Mouse (Mus musculus) limb, embryonic 11.5 days (tissue): ENCODE measurements around the gene Styx. TPM values are rescaled to one million over a fixed set of nuclear protein-coding genes. Genes with fewer than 3 reads are reported as not detected.

ENCODE experiments used
- ATAC-seq: fragments of 200-750 bp; cut with Nextera tagmentation; 2 replicates; pipeline ENCODE4 v1.8.0; 2017; ENCODE audit warnings: low read depth; ENCODE audit not compliant: insufficient number of reproducible peaks, low FRiP score, low TSS enrichment
- DNase-seq: peaks from one replicate; pipeline ENCODE4 v3.0.0-alpha.2; 2015; ENCODE audit warnings: low spot score
- H3K27ac ChIP-seq: fragments of 300-500 bp; sonication (generic); replicated peaks from 2 replicates; pipeline ENCODE4 v1.5.1; 2014; ENCODE audit warnings: low read depth, mild to moderate bottlenecking, low read length
- H3K27me3 ChIP-seq: fragments of 300-500 bp; sonication (generic); 2 replicates; pipeline ENCODE4 v1.6.1; 2014; ENCODE audit warnings: mild to moderate bottlenecking, low read length, mixed read lengths; ENCODE audit not compliant: control insufficient read depth, insufficient read depth
- H3K36me3 ChIP-seq: fragments of 300-500 bp; sonication (generic); 2 replicates; pipeline ENCODE4 v1.6.1; 2014; ENCODE audit warnings: mild to moderate bottlenecking, low read length, moderate library complexity, mixed read lengths; ENCODE audit not compliant: control insufficient read depth, insufficient read depth
- H3K4me1 ChIP-seq: fragments of 300-500 bp; sonication (generic); 2 replicates; pipeline ENCODE4 v1.6.1; 2014; ENCODE audit warnings: low read length, mixed read lengths; ENCODE audit not compliant: control insufficient read depth, insufficient read depth
- H3K4me2 ChIP-seq: fragments of 300-500 bp; sonication (generic); 2 replicates; pipeline ENCODE4 v1.6.1; 2014; ENCODE audit warnings: low read depth, mild to moderate bottlenecking, moderate library complexity; ENCODE audit not compliant: severe bottlenecking
- H3K4me3 ChIP-seq: fragments of 300-500 bp; sonication (generic); 2 replicates; pipeline ENCODE4 v1.5.1; 2014; ENCODE audit warnings: low read depth, low read length
- H3K9ac ChIP-seq: fragments of 300-500 bp; sonication (generic); 2 replicates; pipeline ENCODE4 v1.6.1; 2014; ENCODE audit warnings: mild to moderate bottlenecking, low read length
- H3K9me3 ChIP-seq: fragments of 300-500 bp; sonication (generic); 2 replicates; pipeline ENCODE4 v1.6.1; 2016; ENCODE audit warnings: low read length; ENCODE audit not compliant: control insufficient read depth
- WGBS: fragments of 180-500 bp; shearing (Covaris S2); extraction: QIAGEN DNeasy Blood & Tissue Kit; methylation state at CpG from one replicate; pipeline ENCODE4 v1.1.7; 2014; 5-methylcytosine and 5-hydroxymethylcytosine counted together
- polyA plus RNA-seq: library from polyadenylated mRNA; unstranded; fragments of >200 nt; fragmentation: Nextera tagmentation; extraction: Ambion mirVana; gene quantifications from 2 replicates; pipeline ENCODE4 v1.2.1, GENCODE M21; 2014

Gene Styx
- polyA plus RNA-seq, 1 experiment from 2014 or later: 45.3 TPM

GRCm38 (mm10) chr14:45438250-45438930, 87.5 kb downstream of the Styx start:
- Histone ChIP-seq H3K9me3 (no peaks in the 10 kb centered on the region), H3K36me3 (no peaks in the 10 kb centered on the region), H3K4me1 (peaks cover 26% of the 10 kb centered on the region), H3K4me2 (peak overlapping the region; percentile 13; the same call in 1 of the 2 replicates), H3K27ac (peak overlapping the region; percentile 80), H3K4me3 (no peak overlapping the region), H3K27me3 (no peaks in the 10 kb centered on the region), H3K9ac (no peak overlapping the region)
- ATAC-seq (peak; percentile 73; the same call in 1 of the 2 replicates), DNase-seq (peak; percentile 71)
- 14% methylated on average over 19 of the region's 19 CpGs for WGBS

DNA sequence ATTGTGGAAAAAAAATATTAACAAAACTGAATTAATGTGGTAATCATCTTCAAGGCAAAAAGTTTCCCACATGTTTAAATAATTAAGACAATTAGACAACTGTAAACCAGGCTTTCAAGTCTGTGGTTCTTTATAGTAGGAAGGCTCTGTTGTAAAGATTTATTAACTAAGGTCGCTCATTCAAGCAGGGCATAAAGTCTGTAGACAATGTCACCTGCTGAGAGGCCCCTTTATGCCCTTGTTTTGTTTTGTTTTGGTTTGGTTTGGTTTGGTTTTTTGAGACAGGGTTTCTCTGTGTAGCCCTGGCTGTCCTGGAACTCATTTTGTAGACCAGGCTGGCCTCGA, 88.0 kb downstream of the Styx start:
- DNase-seq (no peak), ATAC-seq (no peak)
- Histone ChIP-seq H3K36me3 (no peaks in the 10 kb centered on the region), H3K27ac (no peak overlapping the region), H3K9me3 (no peaks in the 10 kb centered on the region), H3K4me2 (no peak overlapping the region), H3K9ac (no peak overlapping the region), H3K27me3 (no peaks in the 10 kb centered on the region), H3K4me1 (peaks cover 27% of the 10 kb centered on the region), H3K4me3 (no peak overlapping the region)
- WGBS: 15% methylated on average over 2 of the region's 2 CpGs

- 54% methylated on average over 9 of the region's 9 CpGs for WGBS
- Histone ChIP-seq H3K4me3 (no peak overlapping the region), H3K9ac (no peak overlapping the region), H3K27me3 (no peaks in the 10 kb centered on the region), H3K9me3 (no peaks in the 10 kb centered on the region), H3K36me3 (no peaks in the 10 kb centered on the region), H3K4me2 (no peak overlapping the region), H3K4me1 (peaks cover 27% of the 10 kb centered on the region), H3K27ac (peak overlapping the region; percentile 62; the same call in 1 of the 2 replicates)
- ATAC-seq: no peak
- DNase-seq: no peak
Measured at GRCm38 (mm10) chr14:45439387-45439786, 88.5 kb downstream of the Styx start.

GRCm38 (mm10) chr14:45441291-45441690, 90.4 kb downstream of the Styx start:
- WGBS: 70% methylated on average over 6 of the region's 6 CpGs
- peaks cover 32% of the 10 kb centered on the region for H3K4me1 ChIP-seq
- 0 out of 2 replicates have a peak overlapping the region, but pooled peaks have one; percentile 30 for H3K27ac ChIP-seq

DNA sequence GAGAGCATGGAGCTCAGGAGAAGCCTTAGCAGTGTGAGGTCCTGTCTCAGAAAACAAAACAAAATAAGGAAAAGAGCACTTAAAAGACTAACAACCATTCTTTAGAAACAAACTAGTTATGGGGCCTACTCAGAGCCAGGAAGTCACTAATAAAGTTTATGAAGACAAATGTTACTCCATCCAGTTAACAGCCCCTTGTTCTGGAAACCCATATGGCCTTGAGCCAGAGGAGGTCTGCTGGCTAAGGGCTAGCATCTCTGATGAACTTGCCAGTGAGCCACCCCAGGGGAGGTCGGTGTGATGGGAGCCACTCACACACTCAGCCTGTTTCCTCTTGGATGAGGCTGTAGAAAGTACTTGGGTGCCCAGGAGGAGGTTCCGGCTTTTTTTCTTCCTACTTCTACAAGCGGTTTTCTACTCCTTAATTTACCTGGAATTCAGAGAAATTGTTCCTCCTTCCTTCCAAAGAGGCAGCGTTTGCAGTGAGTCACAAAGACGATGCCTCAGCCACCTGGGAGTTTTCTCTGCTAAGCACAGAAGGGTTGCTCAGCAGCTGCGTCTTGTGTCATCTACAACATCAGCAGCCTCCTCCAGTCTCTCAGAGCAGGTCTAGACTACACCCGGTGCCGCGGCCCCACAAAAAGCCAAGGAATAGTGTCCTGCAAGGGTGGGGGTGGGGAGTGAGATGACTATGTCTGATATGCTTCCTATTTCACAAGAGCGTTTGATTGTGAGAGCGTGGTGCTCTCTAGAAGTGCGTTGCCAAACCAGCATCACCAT, 92.1 kb downstream of the Styx start:
- DNase-seq (no peak), ATAC-seq (peak; percentile 69; the same call in 1 of the 2 replicates)
- Histone ChIP-seq H3K9me3 (no peaks in the 10 kb centered on the region), H3K9ac (no peak overlapping the region), H3K27ac (peak overlapping the region; percentile 60), H3K36me3 (no peaks in the 10 kb centered on the region), H3K4me3 (no peak overlapping the region), H3K27me3 (no peaks in the 10 kb centered on the region), H3K4me2 (no peak overlapping the region), H3K4me1 (peaks cover 21% of the 10 kb centered on the region)
- WGBS: 35% methylated on average over 12 of the region's 12 CpGs

More at GRCm38 (mm10) chr14:45441291-45441690, 90.4 kb downstream of the Styx start:
- H3K4me3 ChIP-seq: no peak overlapping the region
- no peak overlapping the region for H3K4me2 ChIP-seq
- H3K9me3 ChIP-seq: no peaks in the 10 kb centered on the region
- DNase-seq (no peak), ATAC-seq (no peak)
- no peaks in the 10 kb centered on the region for H3K27me3 ChIP-seq
- no peaks in the 10 kb centered on the region for H3K36me3 ChIP-seq
- H3K9ac ChIP-seq: no peak overlapping the region

GRCm38 (mm10) chr14:45444870-45445269, 94.0 kb downstream of the Styx start:
- no peaks in the 10 kb centered on the region for H3K36me3 ChIP-seq
- 46% methylated on average over 7 of the region's 7 CpGs for WGBS
- no peak overlapping the region; the same call in 1 of the 2 replicates for H3K27ac ChIP-seq
- ATAC-seq (no peak), DNase-seq (no peak)
- H3K4me1 ChIP-seq: peaks cover 14% of the 10 kb centered on the region
- H3K4me3 ChIP-seq: no peak overlapping the region
- no peaks in the 10 kb centered on the region for H3K9me3 ChIP-seq
- no peak overlapping the region for H3K9ac ChIP-seq
- no peak overlapping the region for H3K4me2 ChIP-seq
- H3K27me3 ChIP-seq: no peaks in the 10 kb centered on the region

- no peak for ATAC-seq
- no peak overlapping the region for H3K4me3 ChIP-seq
- H3K9ac ChIP-seq: no peak overlapping the region
- H3K27ac ChIP-seq: no peak overlapping the region; the same call in 1 of the 2 replicates
- DNase-seq: no peak
- H3K36me3 ChIP-seq: no peaks in the 10 kb centered on the region
- no peak overlapping the region for H3K4me2 ChIP-seq
- H3K27me3 ChIP-seq: no peaks in the 10 kb centered on the region
- H3K4me1 ChIP-seq: peaks cover 14% of the 10 kb centered on the region
- H3K9me3 ChIP-seq: no peaks in the 10 kb centered on the region
- 64% methylated on average over 12 of the region's 12 CpGs for WGBS
Measured at GRCm38 (mm10) chr14:45445445-45445844, 94.6 kb downstream of the Styx start.

GRCm38 (mm10) chr14:45446777-45447176, 95.9 kb downstream of the Styx start:
- DNase-seq (no peak), ATAC-seq (no peak)
- Histone ChIP-seq H3K27me3 (no peaks in the 10 kb centered on the region), H3K4me2 (no peak overlapping the region), H3K4me3 (no peak overlapping the region), H3K9ac (no peak overlapping the region), H3K4me1 (peaks cover 11% of the 10 kb centered on the region), H3K27ac (no peak overlapping the region), H3K36me3 (no peaks in the 10 kb centered on the region), H3K9me3 (no peaks in the 10 kb centered on the region)
- 85% methylated on average over 3 of the region's 3 CpGs for WGBS
